Mouse (Mus musculus): ENCODE data around the gene Zfp821.

DNA sequence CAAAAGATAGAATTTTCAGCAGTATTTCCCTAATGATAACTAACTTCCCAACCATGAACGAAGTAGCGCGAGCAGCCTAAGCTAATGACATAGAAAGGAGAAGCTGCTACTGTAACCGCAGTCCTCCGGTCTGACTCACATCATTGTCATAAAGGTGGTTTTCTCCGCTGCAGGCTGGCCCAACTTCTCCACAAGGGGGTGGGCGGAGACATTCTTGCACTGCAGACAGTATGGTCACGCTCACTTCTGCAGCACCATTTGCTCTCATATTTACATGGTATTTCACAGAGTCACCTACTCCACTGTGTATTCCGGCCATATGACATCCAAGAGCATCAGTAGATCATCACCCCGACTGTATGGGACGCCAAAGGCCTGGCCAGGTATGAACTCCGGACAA, 45.4 kb downstream of the Zfp821 start:
- TF ChIP-seq CTCF (IDR thresholded peaks at IDR 0.05; ENCODE audit: low read depth, low read length) (peak; percentile 18; the same call in 1 of the 2 replicates), POLR2A (IDR thresholded peaks at IDR 0.05; ENCODE audit: extremely low read depth, insufficient read depth, low read length) (no peak)
